Mouse (Mus musculus) heart, adult 2 months (tissue): ENCODE data around the gene Rgs3.
"Not testable (repeated sequence)": the region's sequence is repeated elsewhere in the genome, so short reads cannot be mapped to it uniquely, and the experiment has no call there.

Source experiments
- CTCF ChIP-seq: fragments of 200-600 bp; IDR thresholded peaks from 2 replicates; pipeline ENCODE4 v1.8.1; 2022; ENCODE audit warnings: antibody characterized with exemption, mild to moderate bottlenecking, moderate library complexity
- POLR2A ChIP-seq: fragments of 200-500 bp; IDR thresholded peaks from 2 replicates; pipeline ENCODE4 v1.6.1; 2011; ENCODE audit warnings: mild to moderate bottlenecking, low read depth, low read length, control low read depth; ENCODE audit not compliant: insufficient read depth

GRCm38 (mm10) chr4:62593546-62594240 is 34.0 kb downstream of the Rgs3 start:
- TF ChIP-seq POLR2A, CTCF: not testable (repeated sequence)
